Mouse (Mus musculus): ENCODE results near the gene Nr2f2. TPM values are rescaled to one million over a fixed set of nuclear protein-coding genes. Genes with fewer than 3 reads are reported as not detected.

Nr2f2 gene
- polyA plus RNA-seq, 1 experiment from 2014 or later = 230 TPM

DNA sequence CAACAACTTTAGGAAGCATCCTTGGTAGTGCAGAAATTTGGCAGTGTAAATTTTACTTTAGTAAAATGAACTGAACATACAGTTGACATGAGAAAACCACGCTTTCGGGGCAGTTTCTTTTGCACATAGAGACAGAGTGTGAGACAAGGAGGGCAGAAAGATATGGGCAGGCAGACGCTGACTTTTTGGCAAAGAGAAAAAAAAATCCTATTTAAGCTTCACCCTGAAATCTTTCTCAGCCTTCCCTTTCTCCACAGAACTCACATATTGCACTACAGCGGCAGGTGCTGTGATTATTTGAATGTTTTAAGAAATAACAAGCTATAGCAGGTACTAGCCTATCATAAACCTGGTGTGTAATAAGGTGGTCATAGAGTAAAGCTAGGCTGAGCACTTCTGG lies 3.2 kb downstream of the Nr2f2 start:
- WGBS = 19% methylated on average over 4 of the region's 4 CpGs

GRCm38 (mm10) chr7:70362526-70363170 lies 3.9 kb downstream of the Nr2f2 start:
- ATAC-seq (replicated peaks; ENCODE audit: low FRiP score) = no peak
- 7% methylated on average over 12 of the region's 12 CpGs for WGBS

More for the DNA sequence above, 3.2 kb downstream of the Nr2f2 start:
- no peaks in the 10 kb centered on the region for H3K27me3 ChIP-seq
- no peaks in the 10 kb centered on the region for H3K9me3 ChIP-seq (replicated peaks)
- H3K4me2 ChIP-seq = peak overlapping the region; percentile 75
- peaks cover 12% of the 10 kb centered on the region; the same call in 1 of the 2 replicates for H3K4me1 ChIP-seq
- ATAC-seq (replicated peaks; ENCODE audit: low FRiP score) = no peak
- peak overlapping the region; percentile 98 for H3K9ac ChIP-seq
- H3K36me3 ChIP-seq = peaks cover 3% of the 10 kb centered on the region; the same call in 1 of the 2 replicates
- peak overlapping the region; percentile 81 for H3K27ac ChIP-seq
- peak overlapping the region; percentile 74 for H3K4me3 ChIP-seq (replicated peaks)

GRCm38 (mm10) chr7:70361383-70362364 lies 4.9 kb downstream of the Nr2f2 start:
- Histone ChIP-seq H3K27me3 (no peaks in the 10 kb centered on the region), H3K4me2 (peak overlapping the region; percentile 75), H3K36me3 (peaks cover 19% of the 10 kb centered on the region), H3K27ac (peak overlapping the region; percentile 100), H3K4me1 (0 out of 2 replicates have a peak, but pooled peaks cover 7% of the 10 kb centered on the region), H3K9me3 (replicated peaks) (no peaks in the 10 kb centered on the region), H3K4me3 (replicated peaks) (peak overlapping the region; percentile 84), H3K9ac (peak overlapping the region; percentile 98)
- WGBS = under 1% methylated on average over 98 of the region's 98 CpGs
- ATAC-seq (replicated peaks; ENCODE audit: low FRiP score) = peak; percentile 91

More at GRCm38 (mm10) chr7:70362526-70363170, 3.9 kb downstream of the Nr2f2 start:
- Histone ChIP-seq H3K36me3 (peaks cover 10% of the 10 kb centered on the region), H3K9ac (peak overlapping the region; percentile 98), H3K4me3 (replicated peaks) (peak overlapping the region; percentile 84), H3K27ac (peak overlapping the region; percentile 100), H3K4me1 (peaks cover 5% of the 10 kb centered on the region; the same call in 1 of the 2 replicates), H3K27me3 (no peaks in the 10 kb centered on the region), H3K4me2 (peak overlapping the region; percentile 75), H3K9me3 (replicated peaks) (no peaks in the 10 kb centered on the region)

DNA sequence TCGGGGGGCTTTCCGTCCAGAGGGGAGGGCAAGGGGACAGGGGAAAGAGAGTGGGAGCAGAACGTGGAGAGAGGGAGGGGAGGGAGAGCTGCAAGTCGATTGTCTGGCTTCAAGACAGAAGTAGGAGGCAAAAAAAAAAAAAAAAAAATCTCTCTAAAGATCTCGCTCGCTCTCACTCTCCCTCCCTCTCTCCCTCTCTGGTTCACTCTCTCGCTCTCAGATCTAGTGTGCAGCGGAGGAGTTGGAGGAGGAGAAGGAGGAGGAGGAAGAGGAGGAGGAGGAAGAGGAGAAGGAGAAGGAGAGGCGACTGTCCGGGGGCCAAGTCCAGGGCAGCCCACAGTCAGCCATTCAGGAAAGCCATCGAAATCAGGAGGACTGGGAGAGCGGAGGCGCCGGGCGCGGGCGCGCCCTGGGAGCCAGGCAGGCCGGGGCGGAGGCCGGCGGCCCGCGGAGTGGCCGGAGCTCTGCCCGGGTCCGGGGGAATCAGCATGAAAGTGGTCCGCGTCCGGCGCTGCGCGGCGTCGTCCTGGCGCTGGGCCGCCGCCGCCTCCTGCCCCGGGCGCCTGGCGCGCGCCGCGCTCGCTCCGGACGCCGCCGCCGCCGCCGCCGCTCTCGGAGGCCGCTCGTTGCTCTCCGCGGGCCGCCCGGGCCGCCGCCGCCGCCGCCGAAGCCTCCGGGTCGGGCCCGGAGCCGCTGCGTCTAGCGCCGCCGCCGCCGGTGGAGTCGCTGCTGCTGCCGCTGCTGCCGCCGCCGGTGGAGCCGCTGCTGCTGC lies 5.7 kb downstream of the Nr2f2 start:
- Histone ChIP-seq H3K4me3 (replicated peaks) (peak overlapping the region; percentile 84), H3K4me1 (0 out of 2 replicates have a peak, but pooled peaks cover 7% of the 10 kb centered on the region), H3K4me2 (peak overlapping the region; percentile 75), H3K9ac (peak overlapping the region; percentile 98), H3K9me3 (replicated peaks) (no peaks in the 10 kb centered on the region), H3K36me3 (peaks cover 26% of the 10 kb centered on the region), H3K27me3 (no peaks in the 10 kb centered on the region), H3K27ac (peak overlapping the region; percentile 100)
- under 1% methylated on average over 74 of the region's 84 CpGs for WGBS
- ATAC-seq (replicated peaks; ENCODE audit: low FRiP score) = 0 out of 2 replicates have a peak, but pooled peaks have one; percentile 0

GRCm38 (mm10) chr7:70359791-70360581 lies 6.5 kb downstream of the Nr2f2 start:
- H3K36me3 ChIP-seq = peaks cover 33% of the 10 kb centered on the region
- no peaks in the 10 kb centered on the region for H3K9me3 ChIP-seq (replicated peaks)
- peak overlapping the region; percentile 75 for H3K4me2 ChIP-seq
- H3K27ac ChIP-seq = peak overlapping the region; percentile 100
- H3K27me3 ChIP-seq = no peaks in the 10 kb centered on the region
- 0 out of 2 replicates have a peak, but pooled peaks cover 7% of the 10 kb centered on the region for H3K4me1 ChIP-seq
- WGBS = under 1% methylated on average over 75 of the region's 75 CpGs
- H3K9ac ChIP-seq = peak overlapping the region; percentile 98
- H3K4me3 ChIP-seq (replicated peaks) = peak overlapping the region; percentile 84
- ATAC-seq (replicated peaks; ENCODE audit: low FRiP score) = no peak

GRCm38 (mm10) chr7:70358848-70359591 lies 7.5 kb downstream of the Nr2f2 start:
- Histone ChIP-seq H3K4me2 (peak overlapping the region; percentile 75), H3K9me3 (replicated peaks) (no peaks in the 10 kb centered on the region), H3K4me3 (replicated peaks) (peak overlapping the region; percentile 84), H3K27ac (peak overlapping the region; percentile 100), H3K36me3 (peaks cover 36% of the 10 kb centered on the region), H3K9ac (peak overlapping the region; percentile 98), H3K27me3 (no peaks in the 10 kb centered on the region), H3K4me1 (0 out of 2 replicates have a peak, but pooled peaks cover 7% of the 10 kb centered on the region)
- ATAC-seq (replicated peaks; ENCODE audit: low FRiP score) = no peak
- under 1% methylated on average over 33 of the region's 33 CpGs for WGBS

- Histone ChIP-seq H3K9ac (peak overlapping the region; percentile 98), H3K27ac (peak overlapping the region; percentile 100), H3K4me3 (replicated peaks) (peak overlapping the region; percentile 84), H3K36me3 (peaks cover 36% of the 10 kb centered on the region), H3K9me3 (replicated peaks) (no peaks in the 10 kb centered on the region), H3K4me2 (peak overlapping the region; percentile 75), H3K27me3 (no peaks in the 10 kb centered on the region), H3K4me1 (0 out of 2 replicates have a peak, but pooled peaks cover 7% of the 10 kb centered on the region)
- 1% methylated on average over 32 of the region's 33 CpGs for WGBS
- 0 out of 2 replicates have a peak, but pooled peaks have one; percentile 1 for ATAC-seq (replicated peaks; ENCODE audit: low FRiP score)
Observed at GRCm38 (mm10) chr7:70358020-70358847, 8.3 kb downstream of the Nr2f2 start.

- peak overlapping the region; percentile 84 for H3K4me3 ChIP-seq (replicated peaks)
- 0 out of 2 replicates have a peak, but pooled peaks cover 9% of the 10 kb centered on the region for H3K4me1 ChIP-seq
- WGBS = 3% methylated on average over 17 of the region's 17 CpGs
- peaks cover 36% of the 10 kb centered on the region for H3K36me3 ChIP-seq
- no peak for ATAC-seq (replicated peaks; ENCODE audit: low FRiP score)
- H3K27me3 ChIP-seq = no peaks in the 10 kb centered on the region
- peak overlapping the region; percentile 98 for H3K9ac ChIP-seq
- H3K9me3 ChIP-seq (replicated peaks) = no peaks in the 10 kb centered on the region
- peak overlapping the region; percentile 75 for H3K4me2 ChIP-seq
- peak overlapping the region; percentile 100 for H3K27ac ChIP-seq
Observed at GRCm38 (mm10) chr7:70357516-70358019, 9.0 kb downstream of the Nr2f2 start.

DNA sequence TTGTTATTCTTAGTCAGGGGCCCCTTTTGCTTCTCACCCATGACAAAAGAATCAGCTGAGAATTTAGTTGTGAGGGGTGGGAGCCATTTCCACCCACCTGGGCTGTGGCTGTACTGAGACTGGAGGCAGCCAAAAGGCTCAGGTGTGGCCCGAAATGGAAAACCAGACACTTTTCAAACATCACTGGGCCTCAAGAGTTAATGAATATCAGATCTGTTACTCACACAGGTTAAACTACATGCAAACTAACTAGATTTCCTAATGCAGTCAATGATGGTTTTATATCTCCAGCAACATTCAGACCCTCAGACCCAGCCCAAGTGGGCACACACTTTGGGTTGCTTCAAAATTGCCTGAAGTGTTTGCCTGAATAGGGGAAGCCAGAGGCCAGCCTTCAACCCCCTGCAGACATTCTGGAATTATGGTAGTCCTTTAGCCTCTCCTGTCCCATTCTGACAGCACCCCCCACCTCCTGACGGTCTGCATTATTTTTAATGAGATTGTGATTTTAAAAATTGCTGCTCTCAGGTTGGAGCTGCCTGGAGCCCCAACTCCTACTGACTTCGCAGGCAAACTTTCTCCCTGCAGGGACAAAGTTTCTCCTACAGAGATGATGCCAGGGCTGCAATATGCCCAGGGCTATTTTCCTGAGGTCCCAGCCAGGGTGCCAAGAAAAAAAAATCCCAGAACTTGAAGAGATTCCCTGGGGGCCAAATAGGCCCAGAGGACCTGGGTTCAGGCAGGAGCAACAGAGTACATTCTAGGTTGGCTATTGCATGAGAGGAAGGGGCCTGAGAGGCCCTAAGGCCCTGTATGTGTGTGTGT lies 9.6 kb downstream of the Nr2f2 start:
- H3K4me2 ChIP-seq = peak overlapping the region; percentile 75
- peaks cover 13% of the 10 kb centered on the region; the same call in 1 of the 2 replicates for H3K4me1 ChIP-seq
- no peaks in the 10 kb centered on the region for H3K27me3 ChIP-seq
- peak overlapping the region; percentile 98 for H3K9ac ChIP-seq
- ATAC-seq (replicated peaks; ENCODE audit: low FRiP score) = no peak
- H3K27ac ChIP-seq = peak overlapping the region; percentile 100
- H3K4me3 ChIP-seq (replicated peaks) = peak overlapping the region; percentile 84
- peaks cover 36% of the 10 kb centered on the region for H3K36me3 ChIP-seq
- no peaks in the 10 kb centered on the region for H3K9me3 ChIP-seq (replicated peaks)
- WGBS = 6% methylated on average over 3 of the region's 3 CpGs

Measured in kidney, embryonic 15.5 days (tissue).